Mouse (Mus musculus): Measurements from ENCODE around the gene Rasl11a.

DNA sequence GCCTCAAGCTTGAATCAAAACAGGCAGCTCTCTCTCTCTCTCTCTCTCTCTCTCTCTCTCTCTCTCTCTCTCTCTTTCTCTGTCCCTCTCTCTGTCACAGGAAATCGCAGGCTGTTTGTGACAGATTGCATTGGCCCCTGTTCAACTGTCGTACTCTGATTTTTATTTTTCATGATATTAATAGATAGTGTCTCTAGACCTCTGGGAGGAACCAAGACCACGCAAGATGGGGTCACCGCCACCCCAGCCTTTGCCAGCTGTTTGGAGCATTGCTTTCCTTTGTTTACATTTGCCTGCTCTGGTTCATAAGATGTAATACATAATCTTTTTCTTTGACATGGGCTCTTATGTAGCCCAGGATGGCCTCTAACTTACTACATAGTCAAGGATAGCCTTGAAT is 2.9 kb upstream of the Rasl11a start:
- no peak for TF ChIP-seq CTCF (IDR thresholded peaks at IDR 0.05; ENCODE audit: low read depth)
- TF ChIP-seq EP300 (IDR thresholded peaks at IDR 0.05; ENCODE audit: low read depth), result no peak

Measured in heart, postnatal 0 days (tissue).